Mouse (Mus musculus): ENCODE results near the gene Thra. TPM values are rescaled to one million over a fixed set of nuclear protein-coding genes. Genes with fewer than 3 reads are reported as not detected.
A peak's percentile ranks its signal among the peaks of the same experiment; 100 is the strongest.

Gene Thra
- total and polyA plus RNA-seq, 2 experiments from 2014 or later, result 44.0 to 234 TPM

- no peaks in the 10 kb centered on the region for H3K27me3 ChIP-seq (ENCODE audit: control insufficient read depth, insufficient read depth, low read length)
- H3K9ac ChIP-seq (replicated peaks; ENCODE audit: low read depth, low read length), result peak overlapping the region; percentile 100
- 2% methylated on average over 5 of the region's 5 CpGs for WGBS
- TF ChIP-seq EP300 (IDR thresholded peaks at IDR 0.05; ENCODE audit: low read depth), result no peak
- no peak for TF ChIP-seq CTCF (IDR thresholded peaks at IDR 0.05; ENCODE audit: low read depth)
- peaks cover 24% of the 10 kb centered on the region for H3K4me1 ChIP-seq (ENCODE audit: control insufficient read depth, insufficient read depth)
- H3K4me3 ChIP-seq (ENCODE audit: low read depth, low read length), result peak overlapping the region; percentile 99
- no peaks in the 10 kb centered on the region for H3K9me3 ChIP-seq (replicated peaks; ENCODE audit: control insufficient read depth, low read length)
- H3K4me2 ChIP-seq (ENCODE audit: low read depth, low read length), result peak overlapping the region; percentile 90
- peaks cover 39% of the 10 kb centered on the region for H3K36me3 ChIP-seq (replicated peaks; ENCODE audit: control insufficient read depth, insufficient read depth, low read length)
- H3K27ac ChIP-seq (ENCODE audit: low read depth), result peak overlapping the region; percentile 99
- DNase-seq (ENCODE audit: low spot score), result no peak
- ATAC-seq (ENCODE audit: insufficient read depth, low read depth), result no peak
Measured at GRCm38 (mm10) chr11:98797306-98797705, 56.9 kb downstream of the Thra start.

DNA sequence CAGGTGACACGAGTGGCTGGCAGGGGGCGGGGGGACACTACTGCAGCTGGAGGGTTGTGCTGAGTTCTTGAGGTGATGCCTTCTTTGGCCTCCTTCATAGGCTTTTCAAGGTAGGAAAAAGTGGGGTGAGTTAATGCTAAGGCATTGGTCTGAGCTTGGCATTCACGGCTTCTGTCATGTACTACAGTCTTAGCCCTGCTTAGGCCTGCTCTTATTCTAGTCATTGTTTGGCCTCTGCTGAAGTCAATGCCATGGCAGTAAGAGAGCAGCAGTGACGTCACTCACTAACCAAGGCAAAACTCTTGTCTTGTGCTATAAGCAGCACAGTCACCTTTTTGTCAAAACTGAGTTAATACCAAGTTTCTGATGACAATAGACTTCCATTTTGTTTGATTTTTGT lies 57.5 kb downstream of the Thra start:
- DNase-seq (ENCODE audit: low spot score) (no peak), ATAC-seq (ENCODE audit: insufficient read depth, low read depth) (no peak)
- H3K36me3 ChIP-seq (replicated peaks; ENCODE audit: control insufficient read depth, insufficient read depth, low read length), result peaks cover 45% of the 10 kb centered on the region
- peak overlapping the region; percentile 99 for H3K27ac ChIP-seq (ENCODE audit: low read depth)
- H3K4me1 ChIP-seq (ENCODE audit: control insufficient read depth, insufficient read depth), result peaks cover 24% of the 10 kb centered on the region
- no peaks in the 10 kb centered on the region for H3K9me3 ChIP-seq (replicated peaks; ENCODE audit: control insufficient read depth, low read length)
- peak overlapping the region; percentile 90 for H3K4me2 ChIP-seq (ENCODE audit: low read depth, low read length)
- H3K9ac ChIP-seq (replicated peaks; ENCODE audit: low read depth, low read length), result peak overlapping the region; percentile 100; the same call in 1 of the 2 replicates
- H3K27me3 ChIP-seq (ENCODE audit: control insufficient read depth, insufficient read depth, low read length), result no peaks in the 10 kb centered on the region
- peak overlapping the region; percentile 99 for H3K4me3 ChIP-seq (ENCODE audit: low read depth, low read length)
- TF ChIP-seq EP300 (IDR thresholded peaks at IDR 0.05; ENCODE audit: low read depth) (no peak), CTCF (IDR thresholded peaks at IDR 0.05; ENCODE audit: low read depth) (no peak)
- WGBS, result 26% methylated on average over 4 of the region's 4 CpGs

DNA sequence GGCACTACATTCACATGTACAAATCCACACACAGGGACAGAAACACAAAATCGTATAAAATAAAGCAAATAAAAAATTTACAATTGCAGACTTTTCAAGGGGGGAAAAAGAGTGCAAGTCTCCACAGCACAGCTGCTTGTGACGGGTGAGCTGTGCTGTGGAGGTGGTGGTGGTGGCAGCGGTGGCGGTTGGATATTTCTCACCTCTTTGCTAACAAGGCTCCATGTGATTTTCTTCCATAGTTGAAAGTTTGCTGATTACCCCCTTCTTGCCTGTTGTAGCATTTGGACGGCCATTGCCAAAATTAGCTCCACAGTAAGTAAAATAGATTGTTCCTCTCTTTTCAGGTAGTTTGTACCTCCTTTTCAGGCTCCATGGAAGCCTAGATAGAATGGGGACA lies 64.2 kb downstream of the Thra start, which contains the start of gene Casc3:
Gene Casc3 (plus strand): TSS at position 301 of the 400 bp plus-strand sequence.
- Histone ChIP-seq H3K9me3 (replicated peaks; ENCODE audit: control insufficient read depth, low read length) (no peaks in the 10 kb centered on the region), H3K27ac (ENCODE audit: low read depth) (peak within 1 kb of the TSS; percentile 46), H3K4me2 (ENCODE audit: low read depth, low read length) (no peak within 1 kb of the TSS), H3K36me3 (replicated peaks; ENCODE audit: control insufficient read depth, insufficient read depth, low read length) (peaks cover 72% of the 10 kb centered on the region), H3K4me3 (ENCODE audit: low read depth, low read length) (no peak within 1 kb of the TSS), H3K9ac (replicated peaks; ENCODE audit: low read depth, low read length) (no peak within 1 kb of the TSS; the same call in 1 of the 2 replicates), H3K4me1 (ENCODE audit: control insufficient read depth, insufficient read depth) (peaks cover 12% of the 10 kb centered on the region; the same call in 1 of the 2 replicates), H3K27me3 (ENCODE audit: control insufficient read depth, insufficient read depth, low read length) (no peaks in the 10 kb centered on the region)
- no peak for DNase-seq (ENCODE audit: low spot score)
- TF ChIP-seq CTCF (IDR thresholded peaks at IDR 0.05; ENCODE audit: low read depth) (no peak), EP300 (IDR thresholded peaks at IDR 0.05; ENCODE audit: low read depth) (no peak)
- WGBS, result 92% methylated on average over 5 of the region's 5 CpGs
- no peak for ATAC-seq (ENCODE audit: insufficient read depth, low read depth)

DNA sequence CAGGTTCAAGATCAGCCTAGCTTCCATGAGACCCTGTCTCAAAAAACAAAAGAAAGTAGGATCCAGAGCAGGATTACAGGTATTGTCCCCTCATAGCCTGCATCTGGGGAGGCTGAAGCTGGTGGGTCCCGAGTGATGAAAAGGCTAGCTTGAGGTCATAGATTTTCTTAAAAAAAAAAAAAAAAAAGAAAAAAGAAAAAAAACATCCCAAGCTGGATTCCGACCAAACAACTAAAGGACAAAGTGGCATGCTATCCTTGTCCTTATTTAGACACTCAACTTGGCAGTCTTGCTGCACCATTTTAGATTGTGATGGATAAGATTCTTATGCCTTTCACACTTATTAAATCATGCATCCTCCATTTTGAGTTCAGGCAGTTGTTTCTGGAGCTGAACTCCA lies 68.0 kb downstream of the Thra start:
- ATAC-seq (ENCODE audit: insufficient read depth, low read depth) (no peak), DNase-seq (ENCODE audit: low spot score) (no peak)
- H3K9ac ChIP-seq (replicated peaks; ENCODE audit: low read depth, low read length), result no peak overlapping the region
- H3K4me2 ChIP-seq (ENCODE audit: low read depth, low read length), result peak overlapping the region; percentile 74; the same call in 1 of the 2 replicates
- H3K36me3 ChIP-seq (replicated peaks; ENCODE audit: control insufficient read depth, insufficient read depth, low read length), result peaks cover 59% of the 10 kb centered on the region
- no peaks in the 10 kb centered on the region for H3K9me3 ChIP-seq (replicated peaks; ENCODE audit: control insufficient read depth, low read length)
- H3K27me3 ChIP-seq (ENCODE audit: control insufficient read depth, insufficient read depth, low read length), result no peaks in the 10 kb centered on the region
- 0 out of 2 replicates have a peak overlapping the region, but pooled peaks have one; percentile 72 for H3K4me3 ChIP-seq (ENCODE audit: low read depth, low read length)
- H3K27ac ChIP-seq (ENCODE audit: low read depth), result peak overlapping the region; percentile 94
- TF ChIP-seq EP300 (IDR thresholded peaks at IDR 0.05; ENCODE audit: low read depth) (no peak), CTCF (IDR thresholded peaks at IDR 0.05; ENCODE audit: low read depth) (no peak)
- H3K4me1 ChIP-seq (ENCODE audit: control insufficient read depth, insufficient read depth), result peaks cover 16% of the 10 kb centered on the region; the same call in 1 of the 2 replicates
- WGBS, result 73% methylated on average over 2 of the region's 2 CpGs

DNA sequence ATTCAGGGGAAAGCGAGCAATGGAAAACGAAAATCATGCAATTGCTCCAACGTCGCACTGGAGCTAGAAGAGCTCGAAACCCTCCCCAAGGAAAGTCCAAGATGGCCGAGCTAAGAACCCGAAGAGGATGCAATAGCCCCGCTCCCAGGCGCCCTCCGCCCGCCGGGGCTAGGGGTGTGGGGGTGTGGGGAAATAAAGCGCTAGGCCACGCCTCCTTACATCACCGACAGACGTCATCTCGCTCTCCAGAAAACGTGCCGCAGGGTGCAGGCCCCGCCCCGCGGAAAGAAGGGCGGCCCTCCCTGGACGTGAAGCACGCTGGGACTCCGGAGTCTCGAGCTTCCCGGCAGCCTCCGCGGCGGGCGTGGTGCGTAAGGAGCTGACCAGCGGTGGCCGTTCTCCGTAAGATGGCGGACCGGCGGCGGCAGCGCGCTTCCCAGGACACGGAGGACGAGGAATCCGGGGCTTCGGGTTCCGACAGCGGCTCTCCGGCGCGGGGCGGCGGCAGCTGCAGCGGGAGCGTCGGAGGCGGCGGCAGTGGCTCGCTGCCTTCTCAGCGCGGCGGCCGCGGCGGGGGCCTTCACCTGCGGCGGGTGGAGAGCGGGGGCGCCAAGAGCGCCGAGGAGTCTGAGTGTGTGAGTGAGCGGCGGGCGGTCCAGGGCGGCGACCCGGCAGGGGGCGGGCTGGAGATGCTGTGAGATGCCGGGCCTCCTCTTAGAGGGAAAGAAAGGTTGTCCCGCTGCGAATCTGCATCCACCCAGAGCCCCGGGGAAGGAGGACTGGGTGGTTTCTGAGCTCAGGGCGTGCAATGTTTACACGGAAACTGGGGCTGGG lies 69.2 kb downstream of the Thra start:
- peak overlapping the region; percentile 71 for H3K9ac ChIP-seq (replicated peaks; ENCODE audit: low read depth, low read length)
- peak; percentile 98 for ATAC-seq (ENCODE audit: insufficient read depth, low read depth)
- peak; percentile 98 for DNase-seq (ENCODE audit: low spot score)
- H3K36me3 ChIP-seq (replicated peaks; ENCODE audit: control insufficient read depth, insufficient read depth, low read length), result peaks cover 60% of the 10 kb centered on the region
- TF ChIP-seq CTCF (IDR thresholded peaks at IDR 0.05; ENCODE audit: low read depth) (no peak; the same call in 1 of the 2 replicates), EP300 (IDR thresholded peaks at IDR 0.05; ENCODE audit: low read depth) (peak; percentile 72; the same call in 1 of the 2 replicates)
- peak overlapping the region; percentile 94 for H3K27ac ChIP-seq (ENCODE audit: low read depth)
- peak overlapping the region; percentile 72 for H3K4me3 ChIP-seq (ENCODE audit: low read depth, low read length)
- H3K27me3 ChIP-seq (ENCODE audit: control insufficient read depth, insufficient read depth, low read length), result no peaks in the 10 kb centered on the region
- H3K4me2 ChIP-seq (ENCODE audit: low read depth, low read length), result peak overlapping the region; percentile 74
- peaks cover 8% of the 10 kb centered on the region; the same call in 1 of the 2 replicates for H3K4me1 ChIP-seq (ENCODE audit: control insufficient read depth, insufficient read depth)
- under 1% methylated on average over 47 of the region's 84 CpGs for WGBS
- no peaks in the 10 kb centered on the region for H3K9me3 ChIP-seq (replicated peaks; ENCODE audit: control insufficient read depth, low read length)
